Mouse (Mus musculus): Measurements from ENCODE around the gene Dlgap1.

DNA sequence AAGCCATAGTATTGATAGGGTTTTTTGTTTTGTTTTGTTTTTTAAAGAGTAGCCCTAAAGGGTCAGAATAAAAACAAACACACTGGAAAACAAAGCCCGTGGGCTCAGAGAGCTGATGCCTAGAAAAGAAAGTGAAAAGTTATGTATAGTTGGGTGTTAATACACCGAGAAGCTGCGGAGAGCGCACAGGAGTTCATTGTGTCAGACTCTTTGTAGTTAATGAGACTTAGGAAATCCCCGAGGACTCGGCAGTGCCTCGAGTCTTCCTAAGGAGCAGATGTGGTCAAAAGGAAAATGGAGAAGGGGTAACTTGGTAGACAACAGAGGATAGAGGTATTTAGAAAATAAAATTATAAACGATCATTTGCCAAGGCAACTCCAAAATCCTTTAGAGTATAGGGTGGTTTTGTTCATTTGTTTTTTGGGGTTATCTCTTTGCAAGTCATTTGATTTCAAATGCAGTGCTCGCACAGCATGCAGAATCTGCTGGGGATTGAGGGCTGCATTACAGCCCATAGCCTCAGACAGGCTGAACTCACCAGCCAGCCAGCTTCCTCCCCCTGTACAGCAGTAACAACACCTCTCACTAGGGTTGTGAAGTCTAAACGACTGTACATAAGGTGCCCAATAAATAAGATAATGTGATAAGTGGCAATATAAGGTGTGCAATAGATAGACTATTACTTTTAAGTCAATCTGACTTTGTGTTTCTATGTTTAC lies 866.4 kb downstream of the Dlgap1 start:
- TF ChIP-seq CTCF (IDR thresholded peaks at IDR 0.05; ENCODE audit: low read depth): no peak
- no peak for TF ChIP-seq EP300 (IDR thresholded peaks at IDR 0.05; ENCODE audit: low read depth)
